ENCODE assay signal across 9 mouse cellular contexts in genomic region chr13:46634133-46634488, GRCm38 (mm10). TPM values are rescaled to one million over a fixed set of nuclear protein-coding genes. Genes with fewer than 3 reads are reported as not detected.
A peak's percentile ranks its signal among the peaks of the same experiment; 100 is the strongest.
DNase-seq lines count a peak whose midpoint lies in the region; ATAC-seq lines count a peak whose summit lies in the region.
"Had no signal": no experiment of that assay in that cellular context is flagged by ENCODE, and none has a peak within 500 bp of the region (broad histone marks: within the 10 kb centered on the region; RNA-seq: fewer than 3 reads in every experiment).

No protein-coding gene starts in this region.

- H3K36me3 ChIP-seq in hindbrain, embryonic 11.5 days (ENCODE audit: control insufficient read depth, insufficient read depth, low read length): no peaks in the 10 kb centered on the region
- 0 out of 2 replicates have a peak, but pooled peaks cover 3% of the 10 kb centered on the region for H3K36me3 ChIP-seq in midbrain, embryonic 12.5 days
- H3K36me3 ChIP-seq in kidney, embryonic 14.5 days (ENCODE audit: control insufficient read depth, insufficient read depth, low read length): no peaks in the 10 kb centered on the region
- H3K36me3 ChIP-seq in heart, embryonic 10.5 days: peaks cover 65% of the 10 kb centered on the region

- H3K4me3 ChIP-seq in hindbrain, embryonic 11.5 days (ENCODE audit: low read depth, low read length): no peak overlapping the region
- peak overlapping the region; percentile 27 for H3K4me3 ChIP-seq in midbrain, embryonic 12.5 days
- no peak overlapping the region for H3K4me3 ChIP-seq in kidney, embryonic 14.5 days (ENCODE audit: low read length)
- no peak overlapping the region for H3K4me3 ChIP-seq in heart, embryonic 10.5 days

- 0 out of 2 replicates have a peak, but pooled peaks cover 5% of the 10 kb centered on the region for H3K4me1 ChIP-seq in hindbrain, embryonic 11.5 days (replicated peaks; ENCODE audit: control insufficient read depth, insufficient read depth, low read length)
- peaks cover 23% of the 10 kb centered on the region for H3K4me1 ChIP-seq in midbrain, embryonic 12.5 days
- H3K4me1 ChIP-seq in kidney, embryonic 14.5 days (ENCODE audit: control insufficient read depth, insufficient read depth, low read length): no peaks in the 10 kb centered on the region; the same call in 1 of the 2 replicates
- H3K4me1 ChIP-seq in heart, embryonic 10.5 days: peaks cover 7% of the 10 kb centered on the region; the same call in 1 of the 2 replicates

- peak overlapping the region; percentile 17 for H3K4me2 ChIP-seq in hindbrain, embryonic 11.5 days (replicated peaks; ENCODE audit: low read depth, low read length)
- H3K4me2 ChIP-seq in midbrain, embryonic 12.5 days (replicated peaks): peak overlapping the region; percentile 48
- H3K4me2 ChIP-seq in kidney, embryonic 14.5 days (replicated peaks; ENCODE audit: low read depth, low read length): no peak overlapping the region

- DNase-seq in embryo, embryonic 10.5 days (ENCODE audit: low spot score): peak; percentile 58
- DNase-seq in embryo, embryonic 9.5 days (ENCODE audit: extremely low spot score): no peak
- DNase-seq in MEL-GATA-1-ER (ENCODE audit: extremely low read depth, low read depth): peak; percentile 70
- peak; percentile 64 for DNase-seq in hindbrain, embryonic 11.5 days (ENCODE audit: low spot score)
- DNase-seq in adipocyte (ENCODE audit: low spot score): no peak
- no peak for DNase-seq in heart, embryonic 10.5 days (ENCODE audit: low spot score)
- DNase-seq: kidney, adult 2 months had no signal

- no peaks in the 10 kb centered on the region for H3K27me3 ChIP-seq in hindbrain, embryonic 11.5 days (ENCODE audit: control insufficient read depth, insufficient read depth, low read length)
- no peaks in the 10 kb centered on the region for H3K27me3 ChIP-seq in midbrain, embryonic 12.5 days
- no peaks in the 10 kb centered on the region for H3K27me3 ChIP-seq in kidney, embryonic 14.5 days (ENCODE audit: control insufficient read depth, insufficient read depth, low read length)
- H3K27me3 ChIP-seq in heart, embryonic 10.5 days (ENCODE audit: insufficient read depth, poor library complexity, severe bottlenecking): no peaks in the 10 kb centered on the region

- H3K9ac ChIP-seq in hindbrain, embryonic 11.5 days (ENCODE audit: low read depth, low read length): peak overlapping the region; percentile 40
- H3K9ac ChIP-seq in midbrain, embryonic 12.5 days (replicated peaks): peak overlapping the region; percentile 29; the same call in 1 of the 2 replicates
- no peak overlapping the region for H3K9ac ChIP-seq in kidney, embryonic 14.5 days (ENCODE audit: low read depth, low read length)

- peak; percentile 79 for ATAC-seq in hindbrain, embryonic 11.5 days (ENCODE audit: low FRiP score)
- peak; percentile 87 for ATAC-seq in midbrain, embryonic 12.5 days (ENCODE audit: low FRiP score, low read depth)
- no peak for ATAC-seq in kidney, embryonic 14.5 days (ENCODE audit: low FRiP score, low TSS enrichment)

- WGBS in hindbrain, embryonic 11.5 days: 48% methylated on average over 6 of the region's 6 CpGs
- WGBS in midbrain, embryonic 12.5 days: 15% methylated on average over 6 of the region's 6 CpGs
- WGBS in kidney, embryonic 14.5 days: 60% methylated on average over 6 of the region's 6 CpGs
- 76% methylated on average over 6 of the region's 6 CpGs for WGBS in heart, embryonic 10.5 days

- H3K27ac ChIP-seq in hindbrain, embryonic 11.5 days (ENCODE audit: low read depth, low read length): peak overlapping the region; percentile 51
- peak overlapping the region; percentile 86 for H3K27ac ChIP-seq in midbrain, embryonic 12.5 days (replicated peaks)
- no peak overlapping the region for H3K27ac ChIP-seq in kidney, embryonic 14.5 days (ENCODE audit: low read depth, low read length)
- H3K27ac ChIP-seq in heart, embryonic 10.5 days: no peak overlapping the region

- H3K9me3 ChIP-seq in hindbrain, embryonic 11.5 days (ENCODE audit: control insufficient read depth, low read length): no peaks in the 10 kb centered on the region
- no peaks in the 10 kb centered on the region for H3K9me3 ChIP-seq in midbrain, embryonic 12.5 days
- no peaks in the 10 kb centered on the region for H3K9me3 ChIP-seq in kidney, embryonic 14.5 days (ENCODE audit: control insufficient read depth, low read length)
- H3K9me3 ChIP-seq in heart, embryonic 10.5 days: no peaks in the 10 kb centered on the region

RNA-seq across cellular contexts. Expression of gene Fam8a1, which starts 35.2 kb away (rescaled TPM):
- 8.4 and 11.8 TPM in 2 replicates for polyA plus RNA-seq in hindbrain, embryonic 11.5 days (2014; fragmentation: Nextera tagmentation; extraction: Ambion mirVana)
- 19.9 and 25.1 TPM in 2 replicates for polyA plus RNA-seq in midbrain, embryonic 12.5 days (2016; fragmentation: Nextera tagmentation; extraction: Ambion mirVana)
- polyA plus RNA-seq in kidney, embryonic 14.5 days (2014; fragmentation: Nextera tagmentation; extraction: Ambion mirVana): 8.7 and 13.5 TPM in 2 replicates
- polyA plus RNA-seq in heart, embryonic 10.5 days (2016; fragmentation: Nextera tagmentation; extraction: Ambion mirVana): 8.3 and 11.6 TPM in 2 replicates

Comparison
In these comparisons a context has a peak if more than half of its experiments do, and no peak if none do; other contexts are left out.
1. DNase-seq: peak in embryo, embryonic 10.5 days (single experiment), MEL-GATA-1-ER (single experiment) and hindbrain, embryonic 11.5 days (single experiment); none in embryo, embryonic 9.5 days (single experiment), adipocyte (single experiment) and heart, embryonic 10.5 days (single experiment).
2. H3K27ac ChIP-seq: peak in hindbrain, embryonic 11.5 days (single experiment) and midbrain, embryonic 12.5 days (single experiment); none in kidney, embryonic 14.5 days (single experiment) and heart, embryonic 10.5 days (single experiment).